Mouse (Mus musculus) retina, postnatal 1 day (tissue): ENCODE results near the gene Pcnx2.

Experiments used
- DNase-seq: peaks from one replicate; pipeline ENCODE4 v3.0.0-alpha.2; 2012

The Pcnx2 gene

DNA sequence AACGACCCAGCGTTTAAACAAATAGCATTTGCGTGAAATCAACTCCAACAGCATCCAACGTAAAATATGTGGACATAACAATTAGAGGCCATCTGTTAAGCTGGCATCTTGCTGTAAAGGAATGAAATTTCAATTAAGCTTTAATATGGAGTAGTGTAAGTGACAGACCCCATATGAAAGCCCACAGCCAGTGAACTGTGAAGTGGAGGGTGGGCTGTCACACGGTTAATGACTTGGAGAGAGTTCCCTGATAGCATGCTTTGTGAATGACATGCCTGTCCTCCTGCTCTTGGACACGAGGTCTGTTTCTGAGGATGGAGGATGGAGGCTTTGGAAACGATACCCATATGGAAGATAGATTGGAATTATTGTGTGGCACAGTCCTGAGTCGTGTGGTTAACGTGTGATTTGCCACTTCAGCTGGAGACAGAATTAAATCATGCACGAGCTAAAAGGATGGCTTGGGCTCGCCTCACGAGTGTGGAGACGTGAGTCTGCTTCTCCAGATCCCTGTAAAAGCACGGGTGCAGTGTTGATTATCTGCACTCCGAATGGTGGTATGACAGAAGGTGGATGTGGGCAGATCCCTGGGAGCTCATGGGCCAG is 195.1 kb downstream of the Pcnx2 start:
- peak; percentile 49 for DNase-seq
